Mouse (Mus musculus) heart, adult 2 months (tissue): ENCODE data around the gene Cox6a2.

Experiments used
- EP300 ChIP-seq: fragments of 200-500 bp; IDR thresholded peaks from 2 replicates; pipeline ENCODE4 v1.6.1; 2011; ENCODE audit warnings: low read depth, low read length, control low read depth; ENCODE audit not compliant: insufficient read depth
- POLR2A ChIP-seq: fragments of 200-500 bp; IDR thresholded peaks from 2 replicates; pipeline ENCODE4 v1.6.1; 2011; ENCODE audit warnings: mild to moderate bottlenecking, low read depth, low read length, control low read depth; ENCODE audit not compliant: insufficient read depth

DNA sequence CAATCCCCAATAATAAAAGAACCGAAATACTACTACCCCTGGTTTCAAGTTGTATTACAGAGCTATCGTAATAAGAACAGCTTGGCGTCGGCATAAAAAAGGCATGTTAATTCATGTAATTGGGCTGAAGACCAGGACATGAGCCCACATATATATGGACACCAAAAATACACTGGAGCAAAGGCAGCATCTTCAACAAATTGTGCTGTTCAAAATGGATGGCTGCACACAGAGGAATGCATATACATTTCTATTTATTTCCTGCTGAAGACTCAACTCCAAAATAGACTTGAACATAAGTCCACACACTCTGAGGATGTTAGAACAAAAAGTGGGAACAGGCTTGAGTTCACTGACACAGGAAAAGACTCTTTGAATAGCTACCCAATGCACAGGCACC, 42.2 kb downstream of the Cox6a2 start:
- TF ChIP-seq POLR2A (no peak), EP300 (no peak)
